Mouse (Mus musculus) bone marrow, adult 2 months (tissue): ENCODE data around the gene A130010J15Rik. TPM values are rescaled to one million over a fixed set of nuclear protein-coding genes. Genes with fewer than 3 reads are reported as not detected.

Experiments used
- H3K27ac ChIP-seq: fragments of 200-500 bp; 2 replicates; pipeline ENCODE4 v1.5.1; 2012; ENCODE audit warnings: low read depth, mild to moderate bottlenecking, control low read depth, inconsistent platforms, low read length; ENCODE audit not compliant: control insufficient read depth, poor library complexity, insufficient read depth
- H3K4me1 ChIP-seq: fragments of 200-500 bp; 2 replicates; pipeline ENCODE4 v1.6.1; 2011; ENCODE audit warnings: low read length; ENCODE audit not compliant: control insufficient read depth, insufficient read depth
- H3K4me3 ChIP-seq: fragments of 200-500 bp; replicated peaks from 2 replicates; pipeline ENCODE3; 2011; ENCODE audit warnings: mild to moderate bottlenecking, low read depth, low read length, control low read depth; ENCODE audit not compliant: control insufficient read depth
- CTCF ChIP-seq: fragments of 200-500 bp; IDR thresholded peaks from 2 replicates; pipeline ENCODE4 v1.5.1; 2011; ENCODE audit warnings: low read length, control low read depth; ENCODE audit not compliant: control insufficient read depth, insufficient read depth
- POLR2A ChIP-seq: fragments of 200-500 bp; IDR thresholded peaks from 2 replicates; pipeline ENCODE4 v1.6.1; 2011; ENCODE audit warnings: low read depth, mild to moderate bottlenecking, control low read depth, low read length, borderline replicate concordance; ENCODE audit not compliant: control insufficient read depth
- WGBS: fragments of 180-500 bp; shearing (Covaris S2); methylation state at CpG from one replicate; pipeline ENCODE4 v1.1.7; 2018; 5-methylcytosine and 5-hydroxymethylcytosine counted together
- polyA plus RNA-seq: library from polyadenylated mRNA; stranded (reverse); fragments of >200 nt; gene quantifications from 2 replicates; pipeline ENCODE4 v1.2.4, GENCODE M21; 2011; ENCODE audit warnings: low replicate concordance; ENCODE audit not compliant: missing spikeins, insufficient read depth, insufficient read length

The A130010J15Rik gene
- polyA plus RNA-seq, 1 experiment: 2.8 TPM

DNA sequence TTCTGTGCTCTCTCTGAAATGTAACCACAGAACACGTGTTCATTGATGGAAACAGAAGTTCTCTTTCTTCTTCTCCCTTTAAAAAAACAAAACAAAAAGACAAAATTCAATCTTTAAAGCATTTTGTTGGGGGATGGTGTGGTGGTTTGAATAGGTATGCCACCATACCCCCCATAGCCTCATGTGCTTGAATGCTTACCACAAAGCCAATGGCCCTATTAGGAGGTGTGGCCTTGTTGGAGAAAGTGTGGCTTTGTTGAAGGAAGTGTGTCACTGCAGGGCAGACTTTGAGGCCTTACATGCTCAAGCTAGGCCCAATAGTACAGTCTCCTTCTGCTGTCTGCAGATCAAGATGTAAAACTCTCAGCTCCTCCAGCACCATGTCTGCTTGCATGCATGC, 21.4 kb upstream of the A130010J15Rik start:
- 13% methylated on average over 1 of the region's 1 CpGs for WGBS
- Histone ChIP-seq H3K4me1 (no peaks in the 10 kb centered on the region; the same call in none of the 2 replicates), H3K27ac (no peak overlapping the region), H3K4me3 (no peak overlapping the region)
- TF ChIP-seq POLR2A (no peak), CTCF (no peak)

DNA sequence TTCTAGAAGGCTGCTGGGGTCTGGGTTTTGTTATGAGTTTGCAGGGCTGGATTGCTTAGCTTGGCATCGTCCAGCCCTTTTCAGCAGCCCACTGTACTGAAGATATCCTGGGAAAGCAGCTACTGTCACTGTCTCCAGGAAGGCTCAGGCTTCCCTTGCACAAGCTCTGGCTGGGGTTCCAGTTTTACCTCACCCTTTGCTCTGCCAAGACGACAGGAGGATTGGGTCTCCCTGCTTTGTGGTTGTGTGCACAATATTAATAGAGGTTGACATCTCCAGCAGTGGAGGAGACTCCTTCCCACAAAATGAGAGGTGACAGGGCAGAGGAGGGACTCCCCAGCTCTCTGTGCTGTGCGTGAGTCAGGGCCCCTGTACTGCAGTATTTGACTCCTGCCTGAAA, 18.6 kb upstream of the A130010J15Rik start:
- 69% methylated on average over 3 of the region's 3 CpGs for WGBS
- no peak overlapping the region for H3K4me3 ChIP-seq

GRCm38 (mm10) chr1:193151134-193151533, 16.7 kb upstream of the A130010J15Rik start:
- no peak overlapping the region for H3K27ac ChIP-seq
- H3K4me3 ChIP-seq: no peak overlapping the region
- H3K4me1 ChIP-seq: no peaks in the 10 kb centered on the region
- TF ChIP-seq POLR2A (no peak), CTCF (no peak)
- WGBS: 64% methylated on average over 7 of the region's 7 CpGs

More for the DNA sequence above, 18.6 kb upstream of the A130010J15Rik start:
- Histone ChIP-seq H3K27ac (no peak overlapping the region), H3K4me1 (no peaks in the 10 kb centered on the region; the same call in none of the 2 replicates)
- TF ChIP-seq POLR2A (no peak), CTCF (no peak)

GRCm38 (mm10) chr1:193152872-193153271, 15.0 kb upstream of the A130010J15Rik start, which contains the start of gene Irf6:
Gene Irf6, plus strand, starts transcription at chr1:193153111.
- H3K4me1 ChIP-seq: no peaks in the 10 kb centered on the region
- H3K27ac ChIP-seq: no peak within 1 kb of the TSS
- WGBS: 4% methylated on average over 30 of the region's 30 CpGs
- TF ChIP-seq POLR2A: no peak
- TF ChIP-seq CTCF: no peak
- no peak within 1 kb of the TSS for H3K4me3 ChIP-seq

DNA sequence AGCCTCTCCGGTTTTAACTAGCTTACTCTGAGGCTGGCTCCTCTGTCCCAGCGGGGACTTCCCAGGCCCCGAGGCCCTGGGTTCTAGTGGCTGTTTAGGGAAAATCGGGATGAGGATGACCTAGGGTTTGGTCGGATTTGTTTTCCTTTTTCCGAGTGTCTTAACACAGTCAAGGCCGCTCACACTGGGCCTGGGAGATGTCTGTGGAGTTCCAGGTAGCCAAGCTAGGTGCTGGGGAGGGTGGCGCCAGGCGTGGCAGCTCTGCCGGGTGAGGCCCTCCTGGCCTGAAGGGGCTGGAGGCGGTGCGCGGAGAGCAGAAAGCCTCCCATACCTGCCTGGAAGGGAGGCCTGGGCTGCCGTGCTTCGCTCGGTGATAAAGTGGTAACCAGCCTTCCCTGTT, 14.3 kb upstream of the A130010J15Rik start:
- H3K4me1 ChIP-seq: no peaks in the 10 kb centered on the region

DNA sequence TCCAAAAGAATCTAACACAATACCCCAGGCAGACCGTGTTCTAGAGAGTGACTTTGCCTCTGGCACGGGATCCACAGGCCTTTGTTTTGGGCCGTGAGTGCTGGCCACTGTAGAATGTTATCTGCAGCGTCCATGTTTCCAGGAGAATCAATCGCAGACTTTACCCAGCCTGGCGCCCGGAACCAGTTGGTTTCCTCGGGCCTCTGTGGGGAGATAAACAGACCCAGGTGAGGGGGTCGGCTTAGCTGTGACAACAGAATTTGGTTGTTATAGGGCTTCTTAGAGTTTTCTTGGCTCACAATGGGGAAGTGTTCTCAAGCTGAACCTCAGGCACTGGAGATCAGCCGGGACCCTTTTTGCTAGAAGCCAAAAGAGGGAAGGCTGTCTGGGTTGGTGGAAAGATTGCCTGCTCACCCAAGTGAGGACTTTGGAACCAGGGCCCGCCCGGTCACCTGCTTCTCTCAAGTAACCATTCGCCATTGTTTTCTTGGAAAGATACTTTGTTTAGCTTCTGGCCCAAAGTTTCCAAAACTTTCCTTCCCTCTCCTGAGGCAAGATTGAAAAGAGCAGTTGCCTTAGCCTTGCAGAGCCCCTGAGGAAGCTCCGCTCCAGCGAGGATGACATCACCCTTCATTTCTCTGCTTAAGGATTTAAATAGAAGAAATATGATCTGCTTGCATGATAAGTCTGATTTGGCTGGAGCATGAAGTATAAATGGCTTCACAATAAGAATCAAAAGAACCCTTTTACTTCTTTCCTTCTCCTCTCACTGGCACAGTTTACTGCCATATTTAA, 11.3 kb upstream of the A130010J15Rik start:
- TF ChIP-seq CTCF (no peak), POLR2A (no peak)

More for the DNA sequence above, 14.3 kb upstream of the A130010J15Rik start:
- Histone ChIP-seq H3K27ac (no peak overlapping the region), H3K4me3 (no peak overlapping the region)
- no peak for TF ChIP-seq CTCF
- no peak for TF ChIP-seq POLR2A
- WGBS: 68% methylated on average over 16 of the region's 16 CpGs

DNA sequence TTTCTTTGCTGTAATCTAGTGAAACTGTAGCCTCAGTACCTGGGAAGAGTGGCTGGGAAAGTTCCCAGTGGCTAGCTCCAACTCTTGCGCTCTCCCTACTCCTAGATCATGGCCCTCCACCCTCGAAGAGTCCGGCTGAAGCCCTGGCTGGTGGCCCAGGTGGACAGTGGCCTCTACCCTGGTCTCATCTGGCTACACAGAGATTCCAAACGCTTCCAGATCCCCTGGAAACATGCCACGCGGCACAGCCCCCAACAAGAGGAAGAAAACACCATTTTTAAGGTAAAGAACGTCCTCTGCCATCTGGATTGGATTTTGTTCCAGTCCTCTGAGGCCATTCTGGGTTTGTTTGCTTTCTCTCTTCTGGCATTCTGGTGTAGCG, 10.7 kb upstream of the A130010J15Rik start:
- Histone ChIP-seq H3K4me3 (no peak overlapping the region), H3K4me1 (no peaks in the 10 kb centered on the region), H3K27ac (no peak overlapping the region)
- no peak for TF ChIP-seq CTCF
- TF ChIP-seq POLR2A: no peak
- WGBS: 74% methylated on average over 8 of the region's 8 CpGs

More for the DNA sequence above, 11.3 kb upstream of the A130010J15Rik start:
- Histone ChIP-seq H3K4me1 (no peaks in the 10 kb centered on the region), H3K4me3 (no peak overlapping the region), H3K27ac (no peak overlapping the region)
- 46% methylated on average over 15 of the region's 15 CpGs for WGBS

GRCm38 (mm10) chr1:193159163-193159562, 8.7 kb upstream of the A130010J15Rik start:
- TF ChIP-seq CTCF (no peak), POLR2A (no peak)
- Histone ChIP-seq H3K4me1 (no peaks in the 10 kb centered on the region), H3K27ac (no peak overlapping the region), H3K4me3 (no peak overlapping the region)
- WGBS: 66% methylated on average over 3 of the region's 3 CpGs
